Mouse (Mus musculus): ENCODE measurements at regions not wholly inside any gene's neighbourhood (a gene's known extent, or its start where the extent isn't known, plus 50 kb on each side); places are given as distances from the start of the nearest gene placed in this dataset.
A peak's percentile ranks its signal among the peaks of the same experiment; 100 is the strongest.
"Not testable (repeated sequence)": the region's sequence is repeated elsewhere in the genome, so short reads cannot be mapped to it uniquely, and the experiment has no call there.

GRCm38 (mm10) chr4:23050701-23051317 lies 562.6 kb upstream of the Pou3f2 start:
- Histone ChIP-seq H3K27ac (replicated peaks; ENCODE audit: low read depth, low read length) (no peak overlapping the region), H3K4me2 (ENCODE audit: low read depth, low read length) (no peak overlapping the region), H3K9me3 (ENCODE audit: control insufficient read depth, low read length) (no peaks in the 10 kb centered on the region), H3K4me3 (ENCODE audit: low read depth, low read length) (no peak overlapping the region), H3K9ac (ENCODE audit: low read depth, low read length) (no peak overlapping the region), H3K4me1 (ENCODE audit: control insufficient read depth, insufficient read depth, low read length) (no peaks in the 10 kb centered on the region), H3K27me3 (replicated peaks; ENCODE audit: control insufficient read depth, insufficient read depth, low read length) (no peaks in the 10 kb centered on the region), H3K36me3 (ENCODE audit: control insufficient read depth, insufficient read depth, low read length) (no peaks in the 10 kb centered on the region)
- ATAC-seq (ENCODE audit: low read depth): no peak
- 61% methylated on average over 9 of the region's 9 CpGs for WGBS
- peak; percentile 26 for DNase-seq (ENCODE audit: low spot score)

GRCm38 (mm10) chr4:23037784-23038183 lies 549.6 kb upstream of the Pou3f2 start:
- Histone ChIP-seq H3K9ac (ENCODE audit: low read depth, low read length) (no peak overlapping the region), H3K4me1 (ENCODE audit: control insufficient read depth, insufficient read depth, low read length) (no peaks in the 10 kb centered on the region), H3K9me3 (ENCODE audit: control insufficient read depth, low read length) (no peaks in the 10 kb centered on the region), H3K27ac (replicated peaks; ENCODE audit: low read depth, low read length) (no peak overlapping the region), H3K36me3 (ENCODE audit: control insufficient read depth, insufficient read depth, low read length) (no peaks in the 10 kb centered on the region), H3K27me3 (replicated peaks; ENCODE audit: control insufficient read depth, insufficient read depth, low read length) (no peaks in the 10 kb centered on the region), H3K4me3 (ENCODE audit: low read depth, low read length) (no peak overlapping the region), H3K4me2 (ENCODE audit: low read depth, low read length) (no peak overlapping the region)
- 56% methylated on average over 6 of the region's 6 CpGs for WGBS
- DNase-seq (ENCODE audit: low spot score) (no peak), ATAC-seq (ENCODE audit: low read depth) (no peak)

- Histone ChIP-seq H3K9ac (ENCODE audit: low read depth, low read length) (no peak overlapping the region), H3K36me3 (ENCODE audit: control insufficient read depth, insufficient read depth, low read length) (no peaks in the 10 kb centered on the region), H3K4me2 (ENCODE audit: low read depth, low read length) (no peak overlapping the region), H3K4me3 (ENCODE audit: low read depth, low read length) (no peak overlapping the region), H3K27ac (replicated peaks; ENCODE audit: low read depth, low read length) (no peak overlapping the region), H3K27me3 (replicated peaks; ENCODE audit: control insufficient read depth, insufficient read depth, low read length) (no peaks in the 10 kb centered on the region), H3K9me3 (ENCODE audit: control insufficient read depth, low read length) (no peaks in the 10 kb centered on the region), H3K4me1 (ENCODE audit: control insufficient read depth, insufficient read depth, low read length) (no peaks in the 10 kb centered on the region)
- ATAC-seq (ENCODE audit: low read depth): no peak
- DNase-seq (ENCODE audit: low spot score): no peak
- 90% methylated on average over 2 of the region's 2 CpGs for WGBS
These were observed 543.1 kb upstream of the Pou3f2 start for GRCm38 (mm10) chr4:23031271-23031670.

- ATAC-seq (ENCODE audit: low read depth): peak; percentile 87
- H3K9ac ChIP-seq (ENCODE audit: low read depth, low read length): no peak overlapping the region
- no peaks in the 10 kb centered on the region for H3K9me3 ChIP-seq (ENCODE audit: control insufficient read depth, low read length)
- no peak overlapping the region for H3K4me2 ChIP-seq (ENCODE audit: low read depth, low read length)
- no peaks in the 10 kb centered on the region for H3K36me3 ChIP-seq (ENCODE audit: control insufficient read depth, insufficient read depth, low read length)
- no peak overlapping the region for H3K27ac ChIP-seq (replicated peaks; ENCODE audit: low read depth, low read length)
- DNase-seq (ENCODE audit: low spot score): peak; percentile 83
- H3K4me3 ChIP-seq (ENCODE audit: low read depth, low read length): no peak overlapping the region
- 35% methylated on average over 2 of the region's 2 CpGs for WGBS
- H3K4me1 ChIP-seq (ENCODE audit: control insufficient read depth, insufficient read depth, low read length): no peaks in the 10 kb centered on the region
- no peaks in the 10 kb centered on the region for H3K27me3 ChIP-seq (replicated peaks; ENCODE audit: control insufficient read depth, insufficient read depth, low read length)
These were observed 534.0 kb upstream of the Pou3f2 start for GRCm38 (mm10) chr4:23022177-23022576.

GRCm38 (mm10) chr4:23010346-23010745 lies 522.2 kb upstream of the Pou3f2 start:
- Histone ChIP-seq H3K27me3 (replicated peaks; ENCODE audit: control insufficient read depth, insufficient read depth, low read length) (no peaks in the 10 kb centered on the region), H3K27ac (replicated peaks; ENCODE audit: low read depth, low read length) (no peak overlapping the region), H3K9ac (ENCODE audit: low read depth, low read length) (no peak overlapping the region), H3K36me3 (ENCODE audit: control insufficient read depth, insufficient read depth, low read length) (no peaks in the 10 kb centered on the region), H3K4me1 (ENCODE audit: control insufficient read depth, insufficient read depth, low read length) (no peaks in the 10 kb centered on the region), H3K9me3 (ENCODE audit: control insufficient read depth, low read length) (no peaks in the 10 kb centered on the region), H3K4me2 (ENCODE audit: low read depth, low read length) (no peak overlapping the region), H3K4me3 (ENCODE audit: low read depth, low read length) (no peak overlapping the region)
- 54% methylated on average over 2 of the region's 2 CpGs for WGBS
- DNase-seq (ENCODE audit: low spot score) (no peak), ATAC-seq (ENCODE audit: low read depth) (no peak)

GRCm38 (mm10) chr4:23009196-23009595 lies 521.0 kb upstream of the Pou3f2 start:
- H3K36me3 ChIP-seq (ENCODE audit: control insufficient read depth, insufficient read depth, low read length); H3K27me3 ChIP-seq (replicated peaks; ENCODE audit: control insufficient read depth, insufficient read depth, low read length); H3K9me3 ChIP-seq (ENCODE audit: control insufficient read depth, low read length); H3K4me2 ChIP-seq (ENCODE audit: low read depth, low read length); H3K4me3 ChIP-seq (ENCODE audit: low read depth, low read length); ATAC-seq (ENCODE audit: low read depth); H3K9ac ChIP-seq (ENCODE audit: low read depth, low read length); H3K27ac ChIP-seq (replicated peaks; ENCODE audit: low read depth, low read length); H3K4me1 ChIP-seq (ENCODE audit: control insufficient read depth, insufficient read depth, low read length); DNase-seq (ENCODE audit: low spot score): not testable (repeated sequence)
- WGBS: 78% methylated on average over 3 of the region's 3 CpGs

- no peaks in the 10 kb centered on the region for H3K27me3 ChIP-seq (replicated peaks; ENCODE audit: control insufficient read depth, insufficient read depth, low read length)
- 16% methylated on average over 4 of the region's 4 CpGs for WGBS
- no peaks in the 10 kb centered on the region for H3K4me1 ChIP-seq (ENCODE audit: control insufficient read depth, insufficient read depth, low read length)
- H3K4me2 ChIP-seq (ENCODE audit: low read depth, low read length): no peak overlapping the region
- ATAC-seq (ENCODE audit: low read depth): no peak
- no peaks in the 10 kb centered on the region for H3K36me3 ChIP-seq (ENCODE audit: control insufficient read depth, insufficient read depth, low read length)
- no peak overlapping the region for H3K9ac ChIP-seq (ENCODE audit: low read depth, low read length)
- DNase-seq (ENCODE audit: low spot score): peak; percentile 13
- H3K9me3 ChIP-seq (ENCODE audit: control insufficient read depth, low read length): no peaks in the 10 kb centered on the region
- no peak overlapping the region for H3K4me3 ChIP-seq (ENCODE audit: low read depth, low read length)
- H3K27ac ChIP-seq (replicated peaks; ENCODE audit: low read depth, low read length): no peak overlapping the region
These were observed 510.8 kb upstream of the Pou3f2 start for GRCm38 (mm10) chr4:22998994-22999393.

- DNase-seq (ENCODE audit: low spot score) (peak; percentile 10), ATAC-seq (ENCODE audit: low read depth) (no peak)
- Histone ChIP-seq H3K4me3 (ENCODE audit: low read depth, low read length) (no peak overlapping the region), H3K9ac (ENCODE audit: low read depth, low read length) (no peak overlapping the region), H3K9me3 (ENCODE audit: control insufficient read depth, low read length) (no peaks in the 10 kb centered on the region), H3K36me3 (ENCODE audit: control insufficient read depth, insufficient read depth, low read length) (no peaks in the 10 kb centered on the region), H3K27ac (replicated peaks; ENCODE audit: low read depth, low read length) (no peak overlapping the region), H3K27me3 (replicated peaks; ENCODE audit: control insufficient read depth, insufficient read depth, low read length) (no peaks in the 10 kb centered on the region), H3K4me1 (ENCODE audit: control insufficient read depth, insufficient read depth, low read length) (no peaks in the 10 kb centered on the region), H3K4me2 (ENCODE audit: low read depth, low read length) (no peak overlapping the region)
- WGBS: 36% methylated on average over 4 of the region's 4 CpGs
These were observed 509.2 kb upstream of the Pou3f2 start for GRCm38 (mm10) chr4:22997198-22997985.
